Comparison of ENCODE assay signal across 12 mouse cellular contexts in the genomic region with DNA sequence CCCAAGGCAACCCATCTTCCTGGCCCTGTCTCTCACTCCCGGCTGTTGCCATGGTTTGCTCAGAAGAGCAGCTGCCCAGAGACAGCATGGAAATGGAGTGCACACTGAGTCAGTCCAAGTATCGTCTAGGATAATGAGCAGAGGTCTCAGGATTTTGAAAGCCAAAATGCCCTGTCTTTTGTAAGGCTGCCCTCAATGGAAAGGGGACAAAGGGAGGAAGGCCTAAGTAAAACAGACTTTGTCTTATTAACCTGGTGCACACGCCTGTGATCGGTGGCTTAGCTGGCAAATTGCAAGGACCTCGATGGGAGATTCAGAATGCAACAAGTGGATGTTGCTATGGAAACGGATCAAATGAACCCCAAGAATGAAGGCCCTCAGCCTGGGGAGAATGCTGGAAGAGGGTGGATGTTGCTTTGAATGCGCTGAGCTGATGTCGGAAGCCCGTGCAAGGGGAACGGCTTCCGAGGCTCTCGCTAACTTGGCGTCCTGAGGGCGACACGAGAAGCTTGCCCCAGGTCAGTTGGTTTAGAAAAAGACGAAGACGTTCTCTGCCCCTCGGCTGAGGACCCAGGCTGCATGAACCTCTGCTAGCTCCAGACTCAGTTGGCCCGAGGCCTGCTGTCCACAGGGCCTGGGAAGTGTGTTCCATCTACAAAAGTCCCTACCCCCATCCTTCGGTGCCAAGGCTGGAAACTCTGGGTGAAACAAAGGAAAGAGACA.
DNase-seq lines count a peak whose midpoint lies in the region; ATAC-seq lines count a peak whose summit lies in the region.
"Had no signal": no experiment of that assay in that cellular context is flagged by ENCODE, and none has a peak within 500 bp of the region (broad histone marks: within the 10 kb centered on the region; RNA-seq: fewer than 3 reads in every experiment).

No protein-coding gene starts in this region.

- ATAC-seq in embryonic facial prominence, embryonic 11.5 days (replicated peaks; ENCODE audit: insufficient number of reproducible peaks, low FRiP score, low TSS enrichment, low read depth) = peak; percentile 61; the same call in 1 of the 2 replicates
- ATAC-seq in hindbrain, embryonic 16.5 days = peak; percentile 84
- ATAC-seq in neural tube, embryonic 14.5 days (ENCODE audit: low read depth) = peak; percentile 84
- no peak for ATAC-seq in liver, embryonic 11.5 days (replicated peaks; ENCODE audit: low FRiP score)

- H3K9ac ChIP-seq in embryonic facial prominence, embryonic 11.5 days (replicated peaks; ENCODE audit: low read length) = no peak overlapping the region
- 0 out of 2 replicates have a peak overlapping the region, but pooled peaks have one; percentile 31 for H3K9ac ChIP-seq in hindbrain, embryonic 16.5 days (ENCODE audit: low read depth, low read length)
- no peak overlapping the region for H3K9ac ChIP-seq in neural tube, embryonic 14.5 days (replicated peaks; ENCODE audit: low read depth, low read length)
- no peak overlapping the region for H3K9ac ChIP-seq in liver, embryonic 11.5 days (ENCODE audit: low read depth, low read length)
- H3K9ac ChIP-seq: limb, embryonic 15.5 days had no signal

- H3K27me3 ChIP-seq in embryonic facial prominence, embryonic 11.5 days (ENCODE audit: control insufficient read depth, insufficient read depth, low read length) = no peaks in the 10 kb centered on the region
- H3K27me3 ChIP-seq in hindbrain, embryonic 16.5 days (replicated peaks; ENCODE audit: control insufficient read depth, insufficient read depth, low read length) = no peaks in the 10 kb centered on the region
- no peaks in the 10 kb centered on the region for H3K27me3 ChIP-seq in neural tube, embryonic 14.5 days (ENCODE audit: control insufficient read depth, insufficient read depth, low read length)
- H3K27me3 ChIP-seq in liver, embryonic 11.5 days (replicated peaks; ENCODE audit: control insufficient read depth, insufficient read depth, low read length) = no peaks in the 10 kb centered on the region
- H3K27me3 ChIP-seq in heart, embryonic 10.5 days (ENCODE audit: insufficient read depth, poor library complexity, severe bottlenecking) = no peaks in the 10 kb centered on the region
- H3K27me3 ChIP-seq: CH12.LX; limb, embryonic 15.5 days had no signal

- DNase-seq in layer of hippocampus, adult 9-11 months = peak; percentile 33
- DNase-seq in layer of hippocampus, adult 9-10 months (ENCODE audit: low spot score) = no peak
- peak; percentile 48 for DNase-seq in embryonic facial prominence, embryonic 11.5 days (ENCODE audit: low spot score)
- no peak for DNase-seq in liver, embryonic 11.5 days (ENCODE audit: low spot score)
- no peak for DNase-seq in heart, embryonic 10.5 days (ENCODE audit: low spot score)
- DNase-seq in adrenal gland, adult (ENCODE audit: inconsistent age in 2 of 2, low spot score in 1 of 2) = no peak

- no peaks in the 10 kb centered on the region for H3K36me3 ChIP-seq in embryonic facial prominence, embryonic 11.5 days (replicated peaks; ENCODE audit: control insufficient read depth, insufficient read depth, low read depth, low read length)
- H3K36me3 ChIP-seq in hindbrain, embryonic 16.5 days (ENCODE audit: control insufficient read depth, insufficient read depth, low read length) = no peaks in the 10 kb centered on the region
- H3K36me3 ChIP-seq in neural tube, embryonic 14.5 days (ENCODE audit: control insufficient read depth, insufficient read depth, low read length) = no peaks in the 10 kb centered on the region
- no peaks in the 10 kb centered on the region for H3K36me3 ChIP-seq in liver, embryonic 11.5 days (ENCODE audit: control insufficient read depth, insufficient read depth, low read length)
- H3K36me3 ChIP-seq in heart, embryonic 10.5 days = no peaks in the 10 kb centered on the region
- H3K36me3 ChIP-seq: limb, embryonic 15.5 days had no signal

- WGBS in embryonic facial prominence, embryonic 11.5 days = 72% methylated on average over 20 of the region's 20 CpGs
- WGBS in hindbrain, embryonic 16.5 days = 24% methylated on average over 20 of the region's 20 CpGs
- WGBS in neural tube, embryonic 14.5 days = 30% methylated on average over 20 of the region's 20 CpGs
- WGBS in liver, embryonic 11.5 days = 89% methylated on average over 20 of the region's 20 CpGs
- 87% methylated on average over 20 of the region's 20 CpGs for WGBS in heart, embryonic 10.5 days

- H3K27ac ChIP-seq in embryonic facial prominence, embryonic 11.5 days (replicated peaks; ENCODE audit: low read depth, low read length) = no peak overlapping the region
- H3K27ac ChIP-seq in hindbrain, embryonic 16.5 days (ENCODE audit: low read depth, low read length) = peak overlapping the region; percentile 61
- no peak overlapping the region for H3K27ac ChIP-seq in neural tube, embryonic 14.5 days (ENCODE audit: low read depth, low read length)
- no peak overlapping the region for H3K27ac ChIP-seq in liver, embryonic 11.5 days (ENCODE audit: low read depth, low read length)
- H3K27ac ChIP-seq in heart, embryonic 10.5 days = no peak overlapping the region
- H3K27ac ChIP-seq: kidney, postnatal 0 days; limb, embryonic 15.5 days; macrophage had no signal

- no peak overlapping the region for H3K4me3 ChIP-seq in embryonic facial prominence, embryonic 11.5 days (ENCODE audit: low read depth, low read length)
- H3K4me3 ChIP-seq in hindbrain, embryonic 16.5 days (ENCODE audit: low read length) = no peak overlapping the region
- no peak overlapping the region for H3K4me3 ChIP-seq in neural tube, embryonic 14.5 days (ENCODE audit: low read depth, low read length)
- H3K4me3 ChIP-seq in liver, embryonic 11.5 days (ENCODE audit: low read depth, low read length) = no peak overlapping the region
- no peak overlapping the region for H3K4me3 ChIP-seq in heart, embryonic 10.5 days
- H3K4me3 ChIP-seq: limb, embryonic 15.5 days had no signal

- H3K4me2 ChIP-seq in embryonic facial prominence, embryonic 11.5 days (ENCODE audit: low read depth, low read length) = no peak overlapping the region
- peak overlapping the region; percentile 43 for H3K4me2 ChIP-seq in hindbrain, embryonic 16.5 days (ENCODE audit: low read length)
- no peak overlapping the region for H3K4me2 ChIP-seq in neural tube, embryonic 14.5 days (ENCODE audit: low read depth, low read length)
- no peak overlapping the region for H3K4me2 ChIP-seq in liver, embryonic 11.5 days
- H3K4me2 ChIP-seq: limb, embryonic 15.5 days had no signal

- H3K9me3 ChIP-seq in embryonic facial prominence, embryonic 11.5 days (replicated peaks; ENCODE audit: control insufficient read depth, low read length) = no peaks in the 10 kb centered on the region
- H3K9me3 ChIP-seq in hindbrain, embryonic 16.5 days (ENCODE audit: control insufficient read depth, low read length) = no peaks in the 10 kb centered on the region
- H3K9me3 ChIP-seq in neural tube, embryonic 14.5 days (ENCODE audit: control insufficient read depth, low read length) = no peaks in the 10 kb centered on the region
- H3K9me3 ChIP-seq in liver, embryonic 11.5 days (ENCODE audit: control insufficient read depth, low read length) = no peaks in the 10 kb centered on the region
- no peaks in the 10 kb centered on the region for H3K9me3 ChIP-seq in heart, embryonic 10.5 days
- H3K9me3 ChIP-seq: limb, embryonic 15.5 days had no signal

- no peaks in the 10 kb centered on the region for H3K4me1 ChIP-seq in embryonic facial prominence, embryonic 11.5 days (ENCODE audit: control insufficient read depth, insufficient read depth, low read length)
- H3K4me1 ChIP-seq in hindbrain, embryonic 16.5 days (ENCODE audit: control insufficient read depth, insufficient read depth, low read depth, low read length) = peaks cover 24% of the 10 kb centered on the region
- 0 out of 2 replicates have a peak, but pooled peaks cover 3% of the 10 kb centered on the region for H3K4me1 ChIP-seq in neural tube, embryonic 14.5 days (ENCODE audit: control insufficient read depth, insufficient read depth, low read length)
- no peaks in the 10 kb centered on the region for H3K4me1 ChIP-seq in liver, embryonic 11.5 days (replicated peaks; ENCODE audit: control insufficient read depth, insufficient read depth, low read length)
- H3K4me1 ChIP-seq in heart, embryonic 10.5 days = peaks cover 4% of the 10 kb centered on the region; the same call in 1 of the 2 replicates
- H3K4me1 ChIP-seq: limb, embryonic 15.5 days had no signal

Comparison
In these comparisons a context has a peak if more than half of its experiments do, and no peak if none do; other contexts are left out.
1. DNase-seq: peak in layer of hippocampus, adult 9-11 months (single experiment) and embryonic facial prominence, embryonic 11.5 days (single experiment); none in layer of hippocampus, adult 9-10 months (single experiment), liver, embryonic 11.5 days (single experiment), heart, embryonic 10.5 days (single experiment) and adrenal gland, adult (0 of 2).